Mouse (Mus musculus) hindbrain, embryonic 14.5 days (tissue): Measurements from ENCODE around the gene Vsir. TPM values are rescaled to one million over a fixed set of nuclear protein-coding genes. Genes with fewer than 3 reads are reported as not detected.

Experiments used
- ATAC-seq: fragments of 200-750 bp; cut with Nextera tagmentation; 2 replicates; pipeline ENCODE4 v1.8.0; 2017; ENCODE audit warnings: moderate number of reproducible peaks, mild to moderate bottlenecking, moderate TSS enrichment, moderate library complexity; ENCODE audit not compliant: low FRiP score
- DNase-seq: peaks from one replicate; pipeline ENCODE4 v3.0.0-alpha.2; 2015; ENCODE audit warnings: low spot score
- H3K27ac ChIP-seq: fragments of 300-500 bp; sonication (generic); 2 replicates; pipeline ENCODE4 v1.5.1; 2014; ENCODE audit warnings: mild to moderate bottlenecking, moderate library complexity
- H3K27me3 ChIP-seq: fragments of 300-500 bp; sonication (generic); 2 replicates; pipeline ENCODE4 v1.6.1; 2014; ENCODE audit warnings: mild to moderate bottlenecking, low read length, mixed read lengths; ENCODE audit not compliant: control insufficient read depth, insufficient read depth
- H3K36me3 ChIP-seq: fragments of 300-500 bp; sonication (generic); replicated peaks from 2 replicates; pipeline ENCODE4 v1.6.1; 2014; ENCODE audit not compliant: control insufficient read depth, insufficient read depth
- H3K4me1 ChIP-seq: fragments of 300-500 bp; sonication (generic); replicated peaks from 2 replicates; pipeline ENCODE4 v1.6.1; 2014; ENCODE audit warnings: antibody characterized with exemption, low read length, mixed read lengths; ENCODE audit not compliant: control insufficient read depth, insufficient read depth
- H3K4me2 ChIP-seq: fragments of 300-500 bp; sonication (generic); replicated peaks from 2 replicates; pipeline ENCODE4 v1.6.1; 2014; ENCODE audit warnings: mild to moderate bottlenecking, moderate library complexity
- H3K4me3 ChIP-seq: fragments of 300-500 bp; sonication (generic); replicated peaks from 2 replicates; pipeline ENCODE4 v1.5.1; 2014; ENCODE audit warnings: mild to moderate bottlenecking, low read length
- H3K9ac ChIP-seq: fragments of 300-500 bp; sonication (generic); 2 replicates; pipeline ENCODE4 v1.6.1; 2014
- H3K9me3 ChIP-seq: fragments of 300-500 bp; sonication (generic); 2 replicates; pipeline ENCODE4 v1.6.1; 2016; ENCODE audit warnings: low read length; ENCODE audit not compliant: control insufficient read depth
- WGBS: fragments of 180-500 bp; shearing (Covaris S2); extraction: QIAGEN DNeasy Blood & Tissue Kit; methylation state at CpG from one replicate; pipeline ENCODE4 v1.1.7; 2014; 5-methylcytosine and 5-hydroxymethylcytosine counted together
- polyA plus RNA-seq: library from polyadenylated mRNA; unstranded; fragments of >200 nt; fragmentation: Nextera tagmentation; extraction: Ambion mirVana; gene quantifications from 2 replicates; pipeline ENCODE4 v1.2.1, GENCODE M21; 2014

Gene Vsir
- polyA plus RNA-seq, result 2.5 and 2.7 TPM in 2 replicates

- Histone ChIP-seq H3K27ac (no peak within 1 kb of the TSS), H3K9ac (no peak within 1 kb of the TSS), H3K4me1 (peaks cover 14% of the 10 kb centered on the region), H3K4me3 (peak within 1 kb of the TSS; percentile 10), H3K9me3 (0 out of 2 replicates have a peak, but pooled peaks cover 3% of the 10 kb centered on the region), H3K36me3 (no peaks in the 10 kb centered on the region), H3K27me3 (peaks cover 17% of the 10 kb centered on the region), H3K4me2 (peak within 1 kb of the TSS; percentile 27)
- 1% methylated on average over 37 of the region's 37 CpGs for WGBS
- ATAC-seq (peak; percentile 54; the same call in 1 of the 2 replicates), DNase-seq (peak; percentile 71)
Measured at GRCm38 (mm10) chr10:60346701-60347405, at the start of gene Vsir. Gene Vsir, plus strand, starts transcription at chr10:60346851.

- DNase-seq (no peak), ATAC-seq (no peak)
- H3K9ac ChIP-seq, result no peak overlapping the region
- H3K9me3 ChIP-seq, result no peaks in the 10 kb centered on the region
- H3K4me3 ChIP-seq, result no peak overlapping the region
- H3K27ac ChIP-seq, result no peak overlapping the region
- no peak overlapping the region for H3K4me2 ChIP-seq
- WGBS, result 97% methylated on average over 12 of the region's 12 CpGs
- H3K4me1 ChIP-seq, result no peaks in the 10 kb centered on the region
- H3K27me3 ChIP-seq, result no peaks in the 10 kb centered on the region
- peaks cover 73% of the 10 kb centered on the region for H3K36me3 ChIP-seq
Measured at GRCm38 (mm10) chr10:60299636-60300035, 47.0 kb upstream of the Vsir start.

GRCm38 (mm10) chr10:60303419-60303818 lies 43.2 kb upstream of the Vsir start:
- H3K27me3 ChIP-seq, result no peaks in the 10 kb centered on the region
- H3K36me3 ChIP-seq, result peaks cover 38% of the 10 kb centered on the region
- 84% methylated on average over 17 of the region's 17 CpGs for WGBS
- DNase-seq (no peak), ATAC-seq (no peak)
- no peak overlapping the region for H3K9ac ChIP-seq
- H3K9me3 ChIP-seq, result no peaks in the 10 kb centered on the region
- H3K27ac ChIP-seq, result no peak overlapping the region
- no peak overlapping the region for H3K4me2 ChIP-seq
- H3K4me1 ChIP-seq, result no peaks in the 10 kb centered on the region
- no peak overlapping the region for H3K4me3 ChIP-seq

- Histone ChIP-seq H3K27me3 (no peaks in the 10 kb centered on the region), H3K9ac (no peak overlapping the region), H3K4me2 (no peak overlapping the region), H3K36me3 (peaks cover 22% of the 10 kb centered on the region), H3K4me3 (no peak overlapping the region), H3K4me1 (no peaks in the 10 kb centered on the region), H3K27ac (no peak overlapping the region), H3K9me3 (no peaks in the 10 kb centered on the region)
- peak; percentile 90 for DNase-seq
- 73% methylated on average over 15 of the region's 15 CpGs for WGBS
- peak; percentile 71 for ATAC-seq
Measured at GRCm38 (mm10) chr10:60304854-60305628, 41.6 kb upstream of the Vsir start.

- ATAC-seq (no peak), DNase-seq (no peak)
- H3K9me3 ChIP-seq, result no peaks in the 10 kb centered on the region
- H3K4me3 ChIP-seq, result no peak overlapping the region
- H3K4me2 ChIP-seq, result no peak overlapping the region
- 92% methylated on average over 13 of the region's 13 CpGs for WGBS
- no peak overlapping the region for H3K27ac ChIP-seq
- H3K4me1 ChIP-seq, result no peaks in the 10 kb centered on the region
- no peaks in the 10 kb centered on the region for H3K27me3 ChIP-seq
- H3K36me3 ChIP-seq, result no peaks in the 10 kb centered on the region
- H3K9ac ChIP-seq, result no peak overlapping the region
Measured at GRCm38 (mm10) chr10:60310629-60311028, 36.0 kb upstream of the Vsir start.

- no peaks in the 10 kb centered on the region for H3K36me3 ChIP-seq
- WGBS, result 94% methylated on average over 5 of the region's 5 CpGs
- H3K27ac ChIP-seq, result no peak overlapping the region
- no peak for DNase-seq
- no peak overlapping the region for H3K9ac ChIP-seq
- H3K4me3 ChIP-seq, result no peak overlapping the region
- no peaks in the 10 kb centered on the region for H3K4me1 ChIP-seq
- H3K27me3 ChIP-seq, result no peaks in the 10 kb centered on the region
- H3K4me2 ChIP-seq, result no peak overlapping the region
- no peak for ATAC-seq
- H3K9me3 ChIP-seq, result no peaks in the 10 kb centered on the region
Measured at GRCm38 (mm10) chr10:60313606-60314005, 33.0 kb upstream of the Vsir start.

- Histone ChIP-seq H3K27ac (no peak overlapping the region), H3K4me3 (no peak overlapping the region), H3K9me3 (peaks cover 3% of the 10 kb centered on the region; the same call in 1 of the 2 replicates), H3K4me1 (no peaks in the 10 kb centered on the region), H3K36me3 (no peaks in the 10 kb centered on the region), H3K4me2 (no peak overlapping the region), H3K9ac (no peak overlapping the region), H3K27me3 (no peaks in the 10 kb centered on the region)
- no peak for ATAC-seq
- DNase-seq, result no peak
- 89% methylated on average over 4 of the region's 4 CpGs for WGBS
Measured at GRCm38 (mm10) chr10:60316166-60316565, 30.5 kb upstream of the Vsir start.

GRCm38 (mm10) chr10:60328963-60329650 lies 17.5 kb upstream of the Vsir start:
- 80% methylated on average over 10 of the region's 11 CpGs for WGBS
- H3K9me3 ChIP-seq, result no peaks in the 10 kb centered on the region
- ATAC-seq, result 0 out of 2 replicates have a peak, but pooled peaks have one; percentile 34

GRCm38 (mm10) chr10:60334583-60334982 lies 12.1 kb upstream of the Vsir start:
- H3K4me1 ChIP-seq, result no peaks in the 10 kb centered on the region
- ATAC-seq (no peak), DNase-seq (no peak)
- no peaks in the 10 kb centered on the region for H3K36me3 ChIP-seq
- H3K4me2 ChIP-seq, result no peak overlapping the region
- H3K4me3 ChIP-seq, result no peak overlapping the region
- H3K27me3 ChIP-seq, result no peaks in the 10 kb centered on the region
- H3K9ac ChIP-seq, result no peak overlapping the region
- 82% methylated on average over 7 of the region's 7 CpGs for WGBS
- no peak overlapping the region for H3K27ac ChIP-seq
- no peaks in the 10 kb centered on the region for H3K9me3 ChIP-seq

More at GRCm38 (mm10) chr10:60328963-60329650, 17.5 kb upstream of the Vsir start:
- Histone ChIP-seq H3K9ac (no peak overlapping the region), H3K4me3 (no peak overlapping the region), H3K4me2 (no peak overlapping the region), H3K27me3 (no peaks in the 10 kb centered on the region), H3K4me1 (no peaks in the 10 kb centered on the region), H3K27ac (no peak overlapping the region), H3K36me3 (no peaks in the 10 kb centered on the region)
- peak; percentile 38 for DNase-seq
